Mouse (Mus musculus) lung, postnatal 0 days (tissue): ENCODE measurements at regions not wholly inside any gene's neighbourhood (a gene's known extent, or its start where the extent isn't known, plus 50 kb on each side); places are given as distances from the start of the nearest gene placed in this dataset.

Experiments
- ATAC-seq: fragments of 200-750 bp; cut with Nextera tagmentation; 2 replicates; pipeline ENCODE4 v1.8.0; 2017; ENCODE audit warnings: moderate library complexity
- DNase-seq: peaks from one replicate; pipeline ENCODE4 v3.0.0-alpha.2; 2016; ENCODE audit warnings: low spot score
- H3K27ac ChIP-seq: fragments of 300-500 bp; sonication (generic); 2 replicates; pipeline ENCODE4 v1.5.1; 2014; ENCODE audit warnings: antibody characterized with exemption, mild to moderate bottlenecking, low read length, mixed read lengths
- H3K27me3 ChIP-seq: fragments of 300-500 bp; sonication (generic); replicated peaks from 2 replicates; pipeline ENCODE4 v1.6.1; 2014; ENCODE audit warnings: low read length, mixed read lengths; ENCODE audit not compliant: insufficient read depth
- H3K36me3 ChIP-seq: fragments of 300-500 bp; sonication (generic); 2 replicates; pipeline ENCODE4 v1.6.1; 2014; ENCODE audit warnings: low read length, mixed read lengths; ENCODE audit not compliant: insufficient read depth
- H3K4me1 ChIP-seq: fragments of 300-500 bp; sonication (generic); 2 replicates; pipeline ENCODE4 v1.6.1; 2014; ENCODE audit warnings: antibody characterized with exemption, low read depth, low read length, mixed read lengths; ENCODE audit not compliant: insufficient read depth
- H3K4me2 ChIP-seq: fragments of 300-500 bp; sonication (generic); replicated peaks from 2 replicates; pipeline ENCODE4 v1.6.1; 2014; ENCODE audit warnings: low read depth, mild to moderate bottlenecking, low read length, moderate library complexity, mixed read lengths
- H3K4me3 ChIP-seq: fragments of 300-500 bp; sonication (generic); 2 replicates; pipeline ENCODE4 v1.5.1; 2014; ENCODE audit warnings: low read depth, low read length
- H3K9ac ChIP-seq: fragments of 300-500 bp; sonication (generic); replicated peaks from 2 replicates; pipeline ENCODE4 v1.6.1; 2014; ENCODE audit warnings: low read depth, mild to moderate bottlenecking
- H3K9me3 ChIP-seq: fragments of 300-500 bp; sonication (generic); 2 replicates; pipeline ENCODE4 v1.6.1; 2016; ENCODE audit warnings: low read length, mixed read lengths
- CTCF ChIP-seq: IDR thresholded peaks from 2 replicates; pipeline ENCODE4 v1.5.1; 2016; ENCODE audit warnings: antibody characterized with exemption, mild to moderate bottlenecking
- EP300 ChIP-seq: IDR thresholded peaks from 2 replicates; pipeline ENCODE4 v1.6.1; 2016; ENCODE audit warnings: antibody characterized with exemption, mild to moderate bottlenecking, control low read depth
- WGBS: fragments of 180-500 bp; shearing (Covaris S2); extraction: QIAGEN DNeasy Blood & Tissue Kit; methylation state at CpG from one replicate; pipeline ENCODE4 v1.1.7; 2014; 5-methylcytosine and 5-hydroxymethylcytosine counted together

DNA sequence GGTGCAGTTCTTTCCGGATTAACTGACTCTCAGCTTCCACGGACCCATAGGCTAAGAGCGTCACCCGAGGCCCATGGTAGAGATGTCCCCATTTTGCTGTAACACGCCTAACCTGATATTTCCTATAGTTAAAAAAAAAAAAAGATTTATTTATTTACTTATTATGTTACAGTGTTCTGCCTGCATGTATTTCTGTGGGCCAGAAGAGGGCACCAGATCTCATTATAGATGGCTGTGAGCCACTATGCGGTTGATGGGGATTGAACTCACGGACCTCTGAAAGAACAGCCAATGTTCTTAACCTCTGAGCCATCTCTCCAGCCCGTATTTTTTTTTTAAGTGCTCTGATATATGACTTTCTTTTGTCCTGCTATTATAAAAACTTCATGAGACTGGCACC, 114.2 kb upstream of the Tmpo start:
- Histone ChIP-seq H3K9ac (no peak overlapping the region), H3K27ac (no peak overlapping the region), H3K27me3 (no peaks in the 10 kb centered on the region), H3K4me3 (no peak overlapping the region), H3K36me3 (no peaks in the 10 kb centered on the region), H3K4me2 (no peak overlapping the region), H3K9me3 (no peaks in the 10 kb centered on the region), H3K4me1 (no peaks in the 10 kb centered on the region)
- no peak for ATAC-seq
- 81% methylated on average over 8 of the region's 8 CpGs for WGBS
- DNase-seq = no peak
- TF ChIP-seq EP300 (no peak), CTCF (peak; percentile 44)

DNA sequence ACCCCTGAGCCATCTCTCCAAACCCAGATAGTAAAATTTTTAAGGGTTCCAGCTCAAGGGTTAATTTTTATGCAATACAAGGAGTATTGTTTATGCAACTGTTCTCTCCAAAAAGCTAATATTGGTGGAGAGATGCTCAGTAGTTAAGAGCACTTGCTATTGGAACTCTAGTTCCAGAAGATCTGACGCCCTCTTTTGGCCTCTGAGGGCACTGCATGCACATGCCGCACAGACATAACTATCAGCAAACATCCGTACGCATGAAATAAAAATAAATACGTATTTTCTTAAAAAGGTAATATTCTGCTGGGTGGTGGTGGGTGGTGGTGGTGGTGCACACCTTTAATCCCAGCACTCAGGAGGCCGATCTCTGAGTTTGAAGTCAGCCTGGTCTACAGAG, 112.1 kb upstream of the Tmpo start:
- TF ChIP-seq EP300 (no peak), CTCF (no peak)
- Histone ChIP-seq H3K4me2 (no peak overlapping the region), H3K9ac (no peak overlapping the region), H3K9me3 (no peaks in the 10 kb centered on the region), H3K4me1 (no peaks in the 10 kb centered on the region), H3K36me3 (no peaks in the 10 kb centered on the region), H3K27ac (no peak overlapping the region), H3K27me3 (no peaks in the 10 kb centered on the region), H3K4me3 (no peak overlapping the region)
- WGBS = 82% methylated on average over 6 of the region's 6 CpGs
- DNase-seq = no peak
- ATAC-seq = no peak

DNA sequence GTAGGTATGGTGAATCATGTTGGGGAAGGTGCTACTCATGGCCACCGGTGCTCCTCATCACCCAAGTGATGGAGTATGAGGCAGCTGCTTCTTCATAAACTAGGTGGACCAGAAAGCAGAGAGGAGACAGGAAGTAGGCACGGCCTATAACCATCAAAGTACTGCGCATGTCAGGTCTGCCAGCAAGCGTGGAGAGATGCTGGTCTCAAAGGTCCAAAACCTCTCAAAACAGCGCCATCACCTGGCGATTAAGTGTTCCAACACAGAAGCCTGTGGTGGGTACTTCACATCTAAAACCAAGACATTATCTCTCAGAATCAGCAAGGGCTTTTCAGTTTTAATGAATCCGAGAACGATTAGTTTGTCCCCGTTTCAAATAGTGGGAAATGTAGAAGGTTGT, 103.1 kb upstream of the Tmpo start:
- DNase-seq (no peak), ATAC-seq (no peak)
- H3K36me3 ChIP-seq = no peaks in the 10 kb centered on the region
- H3K27me3 ChIP-seq = no peaks in the 10 kb centered on the region
- TF ChIP-seq CTCF (no peak), EP300 (no peak)
- H3K27ac ChIP-seq = no peak overlapping the region
- 91% methylated on average over 9 of the region's 9 CpGs for WGBS
- no peaks in the 10 kb centered on the region for H3K4me1 ChIP-seq
- no peaks in the 10 kb centered on the region for H3K9me3 ChIP-seq
- H3K4me2 ChIP-seq = no peak overlapping the region
- no peak overlapping the region for H3K9ac ChIP-seq
- H3K4me3 ChIP-seq = no peak overlapping the region

DNA sequence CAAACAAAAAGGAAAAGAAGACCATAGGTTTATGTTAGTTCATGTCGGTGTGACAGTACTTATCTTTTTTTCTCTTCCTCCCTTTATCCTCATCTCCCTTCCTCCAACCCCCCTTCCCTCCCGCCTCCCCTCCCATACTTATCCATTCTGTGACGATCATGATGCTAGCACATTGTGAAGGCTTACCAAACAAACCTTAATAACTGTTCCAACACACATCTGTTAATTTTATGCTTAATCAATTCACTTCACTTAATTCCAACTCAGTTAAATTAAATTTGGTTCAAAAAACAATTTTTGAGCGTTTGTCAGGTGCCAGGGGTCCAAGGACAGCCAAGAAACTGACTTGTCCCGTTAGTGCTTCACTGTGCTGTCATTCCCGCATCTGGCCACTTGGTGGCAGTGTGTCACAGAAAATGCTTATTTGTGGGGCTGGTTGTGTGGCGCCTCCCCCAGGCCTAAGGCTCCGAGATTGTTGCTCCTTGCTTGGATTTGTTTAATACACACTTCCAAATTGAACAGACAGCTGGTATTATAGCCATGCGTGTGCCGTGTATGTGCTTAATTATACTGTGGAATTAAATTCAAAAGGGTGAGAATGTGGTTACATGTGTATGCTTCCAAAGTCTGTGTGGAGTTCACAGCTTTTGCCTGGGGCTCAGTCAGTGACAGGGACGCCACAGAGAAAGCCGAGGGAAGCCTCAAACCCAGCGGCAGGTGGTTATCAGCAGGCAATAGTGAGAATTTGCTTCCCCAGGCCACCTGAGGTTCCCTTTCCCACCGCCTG, 90.0 kb upstream of the Tmpo start:
- Histone ChIP-seq H3K27ac (no peak overlapping the region), H3K27me3 (no peaks in the 10 kb centered on the region), H3K4me2 (peak overlapping the region; percentile 37), H3K4me1 (no peaks in the 10 kb centered on the region), H3K36me3 (no peaks in the 10 kb centered on the region), H3K9ac (0 out of 2 replicates have a peak overlapping the region, but pooled peaks have one; percentile 20), H3K9me3 (no peaks in the 10 kb centered on the region), H3K4me3 (no peak overlapping the region; the same call in 1 of the 2 replicates)
- peak; percentile 64; the same call in 1 of the 2 replicates for ATAC-seq
- peak; percentile 86 for DNase-seq
- 12% methylated on average over 14 of the region's 14 CpGs for WGBS
- TF ChIP-seq EP300 = no peak
- peak; percentile 98 for TF ChIP-seq CTCF

DNA sequence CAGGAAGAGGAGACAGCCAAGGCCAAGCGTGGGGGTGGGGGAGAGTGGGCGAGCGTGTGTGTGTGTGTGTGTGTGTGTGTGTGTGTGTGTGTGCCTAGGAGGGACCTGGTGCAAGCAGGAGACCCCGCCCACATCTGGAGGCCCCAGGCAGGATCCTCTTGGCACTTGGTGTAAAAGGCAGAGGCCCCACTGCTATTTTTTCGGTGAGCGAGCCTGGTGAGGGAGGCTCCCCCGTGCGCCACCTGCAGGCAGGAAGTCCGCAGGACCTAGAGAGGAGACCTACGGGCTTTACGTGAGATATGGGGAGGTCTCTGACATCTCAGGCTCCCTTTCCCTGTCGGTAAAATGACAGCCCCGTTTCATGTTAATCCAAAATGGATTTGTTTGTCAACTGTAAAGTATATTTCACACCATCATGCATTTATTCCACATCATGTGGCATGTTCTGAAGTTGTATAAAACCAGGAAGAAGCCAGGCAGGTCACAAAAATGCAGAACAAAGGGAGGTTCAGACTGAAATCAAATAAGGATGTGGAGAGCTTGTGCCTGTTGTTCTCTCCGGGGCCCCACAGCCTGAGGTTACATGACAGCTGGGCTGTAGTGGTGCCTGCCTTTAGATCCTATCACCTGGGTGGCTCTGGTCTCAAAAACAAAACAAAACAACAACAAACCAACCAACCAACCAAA, 89.3 kb upstream of the Tmpo start:
- Histone ChIP-seq H3K9me3 (no peaks in the 10 kb centered on the region), H3K4me2 (peak overlapping the region; percentile 37), H3K27me3 (no peaks in the 10 kb centered on the region), H3K4me1 (no peaks in the 10 kb centered on the region), H3K36me3 (no peaks in the 10 kb centered on the region), H3K4me3 (no peak overlapping the region; the same call in 1 of the 2 replicates), H3K27ac (no peak overlapping the region), H3K9ac (no peak overlapping the region)
- WGBS = 7% methylated on average over 14 of the region's 14 CpGs
- peak; percentile 79 for ATAC-seq
- peak; percentile 86 for DNase-seq
- TF ChIP-seq CTCF (peak; percentile 82), EP300 (no peak)

DNA sequence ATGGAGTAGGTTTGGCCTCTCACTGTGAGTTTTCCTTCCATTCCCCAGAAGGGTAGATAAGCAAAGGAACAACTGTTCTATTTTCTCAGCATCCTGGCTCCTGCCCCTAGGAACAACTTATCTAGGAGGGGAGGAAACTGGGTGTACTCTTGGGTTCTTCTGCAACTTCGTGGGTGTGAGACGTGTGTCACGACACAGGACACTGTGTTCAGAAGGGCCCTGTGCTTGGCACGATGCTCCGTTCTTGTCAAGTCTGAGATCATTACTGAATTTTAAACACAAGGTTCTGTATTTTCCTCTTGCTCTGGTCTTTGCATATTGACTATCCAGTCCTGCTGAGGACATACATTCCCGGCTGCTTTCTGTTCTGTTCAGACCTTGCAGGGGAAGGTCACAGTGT, 86.8 kb upstream of the Tmpo start:
- Histone ChIP-seq H3K4me1 (no peaks in the 10 kb centered on the region), H3K4me2 (no peak overlapping the region), H3K9ac (no peak overlapping the region), H3K9me3 (no peaks in the 10 kb centered on the region), H3K4me3 (no peak overlapping the region), H3K36me3 (no peaks in the 10 kb centered on the region), H3K27me3 (no peaks in the 10 kb centered on the region), H3K27ac (no peak overlapping the region)
- ATAC-seq (no peak; the same call in 1 of the 2 replicates), DNase-seq (peak; percentile 41)
- WGBS = 77% methylated on average over 6 of the region's 6 CpGs
- no peak for TF ChIP-seq CTCF
- no peak for TF ChIP-seq EP300
